Mouse (Mus musculus): ENCODE results near the gene Srp54a. TPM values are rescaled to one million over a fixed set of nuclear protein-coding genes. Genes with fewer than 3 reads are reported as not detected.
"Not testable (repeated sequence)": the region's sequence is repeated elsewhere in the genome, so short reads cannot be mapped to it uniquely, and the experiment has no call there.

Gene Srp54a
- polyA plus RNA-seq, 1 experiment from 2014 or later: 184 TPM

DNA sequence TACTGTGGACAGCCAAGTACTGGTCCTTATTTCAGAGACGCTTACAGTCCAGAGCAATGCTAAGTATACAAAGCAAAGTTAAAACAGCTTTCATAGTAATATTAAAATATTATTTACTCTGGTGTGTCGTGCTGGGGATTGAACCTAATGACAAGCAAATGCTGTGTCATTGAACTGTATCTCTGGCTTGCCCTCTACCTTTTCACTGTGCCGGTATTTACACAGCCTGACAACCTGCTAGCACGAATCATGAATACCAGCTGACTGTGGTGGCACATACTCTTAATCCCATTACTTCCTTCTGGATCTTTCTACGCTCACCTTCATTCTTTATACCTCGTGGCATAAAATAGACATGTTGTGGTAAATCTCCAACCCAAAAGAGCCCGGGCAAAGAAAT, 12.1 kb downstream of the Srp54a start:
- not testable (repeated sequence) for H3K27me3 ChIP-seq (ENCODE audit: control insufficient read depth, insufficient read depth, low read length); H3K4me1 ChIP-seq (ENCODE audit: control insufficient read depth, insufficient read depth, low read length); H3K4me2 ChIP-seq (ENCODE audit: low read depth, low read length); H3K9ac ChIP-seq (ENCODE audit: low read length); H3K27ac ChIP-seq (ENCODE audit: low read length); H3K36me3 ChIP-seq (ENCODE audit: control insufficient read depth, insufficient read depth, low read length); H3K4me3 ChIP-seq (replicated peaks; ENCODE audit: low read length); ATAC-seq (ENCODE audit: insufficient read depth, low FRiP score); H3K9me3 ChIP-seq (replicated peaks; ENCODE audit: control insufficient read depth, low read length)
- WGBS: 100% methylated on average over 1 of the region's 7 CpGs

DNA sequence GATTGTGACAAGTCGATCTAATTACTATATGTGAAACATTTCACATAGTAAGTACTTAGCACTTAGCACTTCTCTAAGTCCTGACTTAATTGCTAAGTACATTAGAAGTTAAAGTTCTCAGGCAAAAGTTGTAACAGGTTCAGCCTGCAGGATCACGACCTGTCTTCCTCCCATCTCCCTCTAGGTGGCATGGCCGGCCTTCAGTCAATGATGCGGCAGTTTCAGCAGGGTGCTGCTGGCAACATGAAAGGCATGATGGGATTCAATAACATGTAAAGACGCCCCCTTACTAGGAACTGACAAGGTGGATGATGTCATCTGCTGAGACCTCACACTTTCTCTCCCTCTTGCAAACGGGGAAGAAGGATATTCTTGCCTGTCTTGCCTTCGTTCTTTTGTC, 32.6 kb downstream of the Srp54a start:
- H3K4me1 ChIP-seq (ENCODE audit: control insufficient read depth, insufficient read depth, low read length); ATAC-seq (ENCODE audit: insufficient read depth, low FRiP score); H3K4me3 ChIP-seq (replicated peaks; ENCODE audit: low read length); H3K36me3 ChIP-seq (ENCODE audit: control insufficient read depth, insufficient read depth, low read length); H3K4me2 ChIP-seq (ENCODE audit: low read depth, low read length); H3K27me3 ChIP-seq (ENCODE audit: control insufficient read depth, insufficient read depth, low read length); H3K9ac ChIP-seq (ENCODE audit: low read length); H3K27ac ChIP-seq (ENCODE audit: low read length); H3K9me3 ChIP-seq (replicated peaks; ENCODE audit: control insufficient read depth, low read length): not testable (repeated sequence)
- WGBS: no CpG with 5 or more reads among the region's 7 CpGs

DNA sequence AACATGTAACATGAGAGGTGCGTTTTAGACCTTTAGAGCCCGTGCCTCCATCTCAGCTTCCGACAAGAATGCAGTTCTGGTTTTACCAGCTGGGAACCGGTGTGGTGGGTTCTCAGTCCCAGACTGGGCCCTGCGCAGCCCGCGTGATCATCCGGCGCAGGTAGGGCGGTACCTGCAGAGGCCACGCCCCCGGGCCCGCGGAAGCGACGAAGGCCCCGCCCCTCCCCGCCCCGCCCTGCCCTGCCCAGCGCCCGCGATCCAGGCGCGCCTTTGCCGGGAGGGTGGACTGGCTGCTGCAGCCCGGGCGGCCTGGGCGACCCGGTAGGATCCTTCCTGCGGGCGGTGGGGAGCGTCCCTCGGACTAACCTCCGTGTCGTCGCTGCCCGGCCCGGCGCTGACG, 44.2 kb downstream of the Srp54a start, which contains the start of gene Fam177a:
Gene Fam177a, plus strand, starts transcription at position 228 of the 400 bp plus-strand sequence.
- H3K4me3 ChIP-seq (replicated peaks; ENCODE audit: low read length): not testable (repeated sequence)
- peak; percentile 99 for ATAC-seq (ENCODE audit: insufficient read depth, low FRiP score)

DNA sequence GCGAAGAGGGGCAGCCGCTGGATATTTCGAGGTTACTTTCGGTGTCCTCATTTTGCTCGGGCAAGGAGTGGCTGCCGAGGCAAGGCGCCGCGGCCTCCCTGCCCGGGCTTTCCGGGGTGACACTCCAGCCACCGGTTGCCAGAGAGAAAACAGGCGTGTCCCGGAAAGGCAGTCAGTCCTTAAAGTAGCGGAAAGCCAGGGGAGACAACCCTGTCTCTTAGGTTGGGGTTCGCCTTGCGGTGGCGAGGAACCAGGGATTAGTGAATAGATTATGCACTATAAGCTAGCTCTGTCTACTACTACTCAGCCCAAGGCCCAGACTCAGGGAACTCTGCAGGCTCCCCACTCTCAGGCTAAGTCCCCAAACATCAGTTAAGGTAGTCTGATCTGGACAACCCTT, 44.7 kb downstream of the Srp54a start:
- H3K4me1 ChIP-seq (ENCODE audit: control insufficient read depth, insufficient read depth, low read length); H3K36me3 ChIP-seq (ENCODE audit: control insufficient read depth, insufficient read depth, low read length); H3K27ac ChIP-seq (ENCODE audit: low read length); H3K4me2 ChIP-seq (ENCODE audit: low read depth, low read length); H3K4me3 ChIP-seq (replicated peaks; ENCODE audit: low read length); H3K9ac ChIP-seq (ENCODE audit: low read length); H3K27me3 ChIP-seq (ENCODE audit: control insufficient read depth, insufficient read depth, low read length); H3K9me3 ChIP-seq (replicated peaks; ENCODE audit: control insufficient read depth, low read length): not testable (repeated sequence)
- peak; percentile 53; the same call in 1 of the 2 replicates for ATAC-seq (ENCODE audit: insufficient read depth, low FRiP score)
- no CpG with 5 or more reads among the region's 18 CpGs for WGBS

More for the DNA sequence above, 44.2 kb downstream of the Srp54a start, which contains the start of gene Fam177a:
- not testable (repeated sequence) for H3K27me3 ChIP-seq (ENCODE audit: control insufficient read depth, insufficient read depth, low read length); H3K9me3 ChIP-seq (replicated peaks; ENCODE audit: control insufficient read depth, low read length); H3K36me3 ChIP-seq (ENCODE audit: control insufficient read depth, insufficient read depth, low read length); H3K27ac ChIP-seq (ENCODE audit: low read length); H3K9ac ChIP-seq (ENCODE audit: low read length); H3K4me2 ChIP-seq (ENCODE audit: low read depth, low read length); H3K4me1 ChIP-seq (ENCODE audit: control insufficient read depth, insufficient read depth, low read length)
- WGBS: no CpG with 5 or more reads among the region's 40 CpGs

DNA sequence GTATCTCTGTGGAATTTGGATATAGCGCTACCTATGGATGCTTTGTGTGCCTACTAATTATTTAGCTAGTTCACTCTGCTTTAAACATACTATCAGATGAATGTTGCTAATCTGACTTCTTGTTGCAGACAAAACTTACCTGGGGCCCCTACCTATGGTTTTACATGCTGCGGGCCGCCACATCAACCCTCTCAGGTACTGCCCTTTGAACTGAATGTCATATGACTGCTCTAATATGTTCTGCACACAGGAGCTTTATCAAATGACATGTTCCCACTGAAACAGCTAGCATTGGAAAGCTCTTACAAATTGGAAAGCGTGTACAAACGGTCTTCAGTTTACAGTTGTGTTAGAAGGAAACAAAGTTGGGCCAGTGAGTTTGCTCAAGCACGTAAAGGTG, 55.5 kb downstream of the Srp54a start:
- H3K4me1 ChIP-seq (ENCODE audit: control insufficient read depth, insufficient read depth, low read length); H3K4me2 ChIP-seq (ENCODE audit: low read depth, low read length); H3K4me3 ChIP-seq (replicated peaks; ENCODE audit: low read length); H3K27me3 ChIP-seq (ENCODE audit: control insufficient read depth, insufficient read depth, low read length); H3K27ac ChIP-seq (ENCODE audit: low read length); H3K9me3 ChIP-seq (replicated peaks; ENCODE audit: control insufficient read depth, low read length); H3K36me3 ChIP-seq (ENCODE audit: control insufficient read depth, insufficient read depth, low read length); H3K9ac ChIP-seq (ENCODE audit: low read length); ATAC-seq (ENCODE audit: insufficient read depth, low FRiP score): not testable (repeated sequence)
- no CpG with 5 or more reads among the region's 6 CpGs for WGBS

DNA sequence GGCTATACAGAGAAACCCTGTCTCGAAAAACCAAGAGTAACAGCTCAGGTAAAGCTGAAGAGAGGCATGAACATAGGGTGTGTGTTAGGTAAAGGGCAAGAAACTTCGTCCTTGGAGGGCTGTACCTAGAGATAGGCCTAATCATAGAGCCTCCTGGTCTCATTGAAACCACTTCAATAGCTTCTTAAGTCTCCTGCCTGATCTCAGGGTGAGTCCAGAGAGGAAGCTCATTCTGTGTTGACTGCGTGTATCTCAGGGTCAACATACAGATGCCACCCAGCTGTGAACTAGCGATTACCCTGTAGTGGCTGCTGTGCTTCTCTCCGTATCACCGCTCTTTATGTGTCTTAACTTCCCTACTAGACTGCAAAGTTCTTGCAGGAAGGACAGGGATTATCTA, 57.8 kb downstream of the Srp54a start:
- WGBS: no CpG with 5 or more reads among the region's 6 CpGs
- not testable (repeated sequence) for H3K27ac ChIP-seq (ENCODE audit: low read length); H3K4me3 ChIP-seq (replicated peaks; ENCODE audit: low read length); H3K36me3 ChIP-seq (ENCODE audit: control insufficient read depth, insufficient read depth, low read length); H3K9ac ChIP-seq (ENCODE audit: low read length); H3K27me3 ChIP-seq (ENCODE audit: control insufficient read depth, insufficient read depth, low read length); H3K4me2 ChIP-seq (ENCODE audit: low read depth, low read length); H3K4me1 ChIP-seq (ENCODE audit: control insufficient read depth, insufficient read depth, low read length); H3K9me3 ChIP-seq (replicated peaks; ENCODE audit: control insufficient read depth, low read length); ATAC-seq (ENCODE audit: insufficient read depth, low FRiP score)

DNA sequence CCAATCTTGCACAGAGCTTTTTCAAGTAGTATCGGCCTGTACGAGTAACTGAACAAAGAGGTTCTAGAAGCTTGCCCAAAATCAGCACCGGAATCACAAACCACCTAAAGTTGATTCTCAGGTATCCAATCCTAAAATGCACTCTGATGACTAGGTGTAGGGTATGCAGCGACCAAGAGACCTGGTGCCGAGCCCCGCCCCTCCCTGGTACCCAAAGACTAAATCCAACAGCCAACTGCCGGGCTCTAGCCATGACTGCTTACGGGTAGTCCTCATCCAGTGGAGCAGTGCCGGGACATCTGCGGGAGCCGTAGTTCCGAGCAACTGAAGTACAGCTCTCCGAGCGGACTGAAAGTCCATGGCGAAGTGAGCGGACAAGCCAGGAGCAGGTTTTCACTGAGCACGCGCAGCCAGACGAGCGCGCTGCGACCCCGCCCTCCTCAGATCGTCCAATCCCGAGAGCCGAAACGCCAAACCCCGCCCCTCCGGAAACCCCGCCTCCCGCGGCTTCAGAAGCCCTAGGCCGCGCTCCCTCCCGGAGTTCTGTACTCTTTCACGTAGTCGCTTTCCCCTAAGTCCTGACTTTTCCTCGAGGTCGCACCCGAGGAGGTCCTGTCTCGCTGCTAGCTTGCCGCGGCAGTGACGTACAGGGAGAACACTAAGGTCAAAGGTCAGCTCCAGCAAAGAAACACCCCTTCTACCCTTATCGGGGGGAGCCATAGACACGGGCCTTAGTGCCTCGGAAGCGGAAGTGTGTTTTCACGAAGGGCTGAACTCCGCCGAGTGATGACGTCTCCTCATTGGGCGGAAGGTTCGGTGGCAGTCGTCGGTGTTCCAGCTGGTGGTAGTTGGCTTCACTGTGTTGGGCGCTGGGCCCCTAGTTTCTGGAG, 74.7 kb downstream of the Srp54a start, which contains the start of gene Srp54b:
Gene Srp54b, plus strand, starts transcription at position 546 of the 890 bp plus-strand sequence.
- not testable (repeated sequence) for H3K4me2 ChIP-seq (ENCODE audit: low read depth, low read length); H3K9ac ChIP-seq (ENCODE audit: low read length); H3K9me3 ChIP-seq (replicated peaks; ENCODE audit: control insufficient read depth, low read length); H3K27ac ChIP-seq (ENCODE audit: low read length); H3K36me3 ChIP-seq (ENCODE audit: control insufficient read depth, insufficient read depth, low read length); H3K4me1 ChIP-seq (ENCODE audit: control insufficient read depth, insufficient read depth, low read length); H3K27me3 ChIP-seq (ENCODE audit: control insufficient read depth, insufficient read depth, low read length)
- WGBS: no CpG with 5 or more reads among the region's 57 CpGs
- ATAC-seq (ENCODE audit: insufficient read depth, low FRiP score): peak; percentile 98
- H3K4me3 ChIP-seq (replicated peaks; ENCODE audit: low read length): peak within 1 kb of the TSS; percentile 26; the same call in 1 of the 2 replicates

DNA sequence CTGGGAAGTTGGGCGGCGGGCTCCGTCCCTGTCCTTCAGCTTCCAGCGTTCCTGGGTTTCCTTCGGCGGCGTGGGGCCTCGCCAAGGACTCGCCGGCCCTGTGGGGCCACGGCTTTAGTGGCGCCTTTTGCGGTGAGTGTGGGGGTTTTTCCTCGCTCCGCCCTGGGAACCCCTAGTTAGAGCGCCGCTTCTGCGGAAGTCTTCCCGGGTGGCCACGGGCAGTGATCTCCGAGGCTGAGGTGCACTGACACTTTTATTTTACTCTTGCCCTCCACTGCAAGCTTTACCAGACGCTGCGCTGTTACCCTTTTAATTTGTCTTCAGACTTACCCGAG, 75.4 kb downstream of the Srp54a start:
- H3K36me3 ChIP-seq (ENCODE audit: control insufficient read depth, insufficient read depth, low read length); H3K27me3 ChIP-seq (ENCODE audit: control insufficient read depth, insufficient read depth, low read length); H3K9me3 ChIP-seq (replicated peaks; ENCODE audit: control insufficient read depth, low read length); H3K9ac ChIP-seq (ENCODE audit: low read length); H3K4me1 ChIP-seq (ENCODE audit: control insufficient read depth, insufficient read depth, low read length); H3K4me2 ChIP-seq (ENCODE audit: low read depth, low read length); H3K27ac ChIP-seq (ENCODE audit: low read length): not testable (repeated sequence)
- WGBS: 0% methylated on average over 10 of the region's 24 CpGs
- peak; percentile 34; the same call in 1 of the 2 replicates for ATAC-seq (ENCODE audit: insufficient read depth, low FRiP score)
- H3K4me3 ChIP-seq (replicated peaks; ENCODE audit: low read length): peak overlapping the region; percentile 26; the same call in 1 of the 2 replicates

Data from stomach, embryonic 16.5 days (tissue).